Mouse (Mus musculus): ENCODE measurements at regions not wholly inside any gene's neighbourhood (a gene's known extent, or its start where the extent isn't known, plus 50 kb on each side); places are given as distances from the start of the nearest gene placed in this dataset.

- TF ChIP-seq CTCF (IDR thresholded peaks at IDR 0.05; ENCODE audit: control insufficient read depth, insufficient read depth, insufficient read length) (no peak), CEBPB (IDR thresholded peaks at IDR 0.05; ENCODE audit: low read depth) (no peak), MAX (IDR thresholded peaks at IDR 0.05) (no peak), MYOD1 (IDR thresholded peaks at IDR 0.05; ENCODE audit: control insufficient read depth, insufficient read length, low read depth) (no peak)
Observed at GRCm38 (mm10) chr4:33823850-33824249, 100.5 kb upstream of the Cnr1 start.
